Mouse (Mus musculus): ENCODE measurements around the gene Npdc1. TPM values are rescaled to one million over a fixed set of nuclear protein-coding genes. Genes with fewer than 3 reads are reported as not detected.

Gene Npdc1
- total and polyA plus RNA-seq, 3 experiments: not detected

GRCm38 (mm10) chr2:25427256-25427655 lies 28.1 kb downstream of the Npdc1 start:
- TF ChIP-seq MYB (IDR thresholded peaks at IDR 0.05; ENCODE audit: low read depth, low read length): no peak
- TF ChIP-seq KAT2A (conservative IDR thresholded peaks at IDR 0.05; ENCODE audit: low read depth, low read length): no peak
- no peak for TF ChIP-seq RAD21 (IDR thresholded peaks at IDR 0.05; ENCODE audit: low read depth, low read length)
- TF ChIP-seq NELFE (IDR thresholded peaks at IDR 0.05; ENCODE audit: low read depth, low read length): no peak; the same call in 1 of the 2 replicates
- no peak for TF ChIP-seq GABPA (IDR thresholded peaks at IDR 0.05; ENCODE audit: low read depth, low read length)
- no peak for TF ChIP-seq ETS1 (IDR thresholded peaks at IDR 0.05; ENCODE audit: low read depth, low read length)
- no peak for TF ChIP-seq ZMIZ1 (IDR thresholded peaks at IDR 0.05; ENCODE audit: low read depth, low read length)
- no peak for TF ChIP-seq HCFC1 (IDR thresholded peaks at IDR 0.05; ENCODE audit: low read depth, low read length)
- TF ChIP-seq TAL1 (IDR thresholded peaks at IDR 0.05; ENCODE audit: low read length): no peak
- no peak for TF ChIP-seq NRF1 (IDR thresholded peaks at IDR 0.05; ENCODE audit: insufficient read depth, low read depth, low read length, poor library complexity, severe bottlenecking)
- Histone ChIP-seq H3K9me3 (replicated peaks; ENCODE audit: insufficient read depth, low read length) (no peaks in the 10 kb centered on the region), H3K36me3 (ENCODE audit: control insufficient read depth in 1 of 2, insufficient read depth in 2 of 2, low read length in 2 of 2) (peaks cover 0 to 11% of the 10 kb centered on the region in 2 experiments; a peak in 2 of 4 replicates), H3K27me3 (ENCODE audit: control insufficient read depth in 1 of 2, insufficient read depth in 2 of 2, low read length in 2 of 2) (no peaks in the 10 kb centered on the region), H3K27ac (ENCODE audit: control insufficient read depth, low read depth, low read length) (peak overlapping the region; percentile 9; the same call in 1 of the 2 replicates), H3K9ac (ENCODE audit: control insufficient read depth, low read depth, low read length, poor library complexity, severe bottlenecking) (no peak overlapping the region), H3K4me3 (ENCODE audit: control insufficient read depth in 1 of 2, insufficient read depth in 1 of 2, low read depth in 2 of 2, low read length in 2 of 2) (no peak overlapping the region), H3K4me1 (ENCODE audit: control insufficient read depth in 1 of 2, insufficient read depth in 2 of 2, low read length in 2 of 2) (peaks cover 13 to 32% of the 10 kb centered on the region in 2 experiments), H3K79me2 (ENCODE audit: control insufficient read depth, insufficient read depth, low read length, poor library complexity) (peaks cover 2% of the 10 kb centered on the region; the same call in 1 of the 2 replicates)
- DNase-seq (ENCODE audit: low read depth, low spot score): no peak

- H3K27me3 ChIP-seq (ENCODE audit: control insufficient read depth in 1 of 2, insufficient read depth in 2 of 2, low read length in 2 of 2): no peaks in the 10 kb centered on the region
- H3K9me3 ChIP-seq (replicated peaks; ENCODE audit: insufficient read depth, low read length): no peaks in the 10 kb centered on the region
- no peak within 1 kb of the TSS for H3K27ac ChIP-seq (ENCODE audit: control insufficient read depth, low read depth, low read length)
- H3K36me3 ChIP-seq (ENCODE audit: control insufficient read depth in 1 of 2, insufficient read depth in 2 of 2, low read length in 2 of 2): peaks cover 0 to 7% of the 10 kb centered on the region in 2 experiments; a peak in 2 of 4 replicates
- H3K4me3 ChIP-seq (ENCODE audit: control insufficient read depth in 1 of 2, insufficient read depth in 1 of 2, low read depth in 2 of 2, low read length in 2 of 2): peak within 1 kb of the TSS; percentile 55 to 80
- H3K4me1 ChIP-seq (ENCODE audit: control insufficient read depth in 1 of 2, insufficient read depth in 2 of 2, low read length in 2 of 2): peaks cover 8 to 23% of the 10 kb centered on the region in 2 experiments; a peak in 3 of 4 replicates
- peaks cover 2% of the 10 kb centered on the region; the same call in 1 of the 2 replicates for H3K79me2 ChIP-seq (ENCODE audit: control insufficient read depth, insufficient read depth, low read length, poor library complexity)
- DNase-seq (ENCODE audit: low read depth, low spot score): peak; percentile 96
- H3K9ac ChIP-seq (ENCODE audit: control insufficient read depth, low read depth, low read length, poor library complexity, severe bottlenecking): peak within 1 kb of the TSS; percentile 70
- TF ChIP-seq BHLHE40 (IDR thresholded peaks at IDR 0.05; ENCODE audit: borderline replicate concordance, low read depth, low read length): peak; percentile 57
- peak; percentile 73 for TF ChIP-seq SIN3A (IDR thresholded peaks at IDR 0.05; ENCODE audit: low read length)
- no peak for TF ChIP-seq TAL1 (IDR thresholded peaks at IDR 0.05; ENCODE audit: low read length)
- peak; percentile 99 for TF ChIP-seq MAZ (IDR thresholded peaks at IDR 0.05; ENCODE audit: low read depth, low read length)
- TF ChIP-seq HCFC1 (IDR thresholded peaks at IDR 0.05; ENCODE audit: low read depth, low read length): peak; percentile 73
- TF ChIP-seq MYC (IDR thresholded peaks at IDR 0.05; ENCODE audit: low read depth, low read length): 0 out of 2 replicates have a peak, but pooled peaks have one; percentile 2
- peak; percentile 20; the same call in 1 of the 2 replicates for TF ChIP-seq ETS1 (IDR thresholded peaks at IDR 0.05; ENCODE audit: low read depth, low read length)
- no peak for TF ChIP-seq MYB (IDR thresholded peaks at IDR 0.05; ENCODE audit: low read depth, low read length)
- TF ChIP-seq POLR2AphosphoS2 (IDR thresholded peaks at IDR 0.05; ENCODE audit: low read length): no peak
- TF ChIP-seq ZMIZ1 (IDR thresholded peaks at IDR 0.05; ENCODE audit: low read depth, low read length): peak; percentile 51; the same call in 1 of the 2 replicates
- TF ChIP-seq NELFE (IDR thresholded peaks at IDR 0.05; ENCODE audit: low read depth, low read length): peak; percentile 75
- no peak for TF ChIP-seq POLR2AphosphoS5 (IDR thresholded peaks at IDR 0.05; ENCODE audit: borderline replicate concordance, low read depth, low read length)
- peak; percentile 85 for TF ChIP-seq NRF1 (IDR thresholded peaks at IDR 0.05; ENCODE audit: insufficient read depth, low read depth, low read length, poor library complexity, severe bottlenecking)
- no peak for TF ChIP-seq ZKSCAN1 (IDR thresholded peaks at IDR 0.05; ENCODE audit: low read depth, low read length)
- peak; percentile 53; the same call in 1 of the 2 replicates for TF ChIP-seq MAX (IDR thresholded peaks at IDR 0.05; ENCODE audit: low read length)
- no peak; the same call in 1 of the 2 replicates for TF ChIP-seq KAT2A (conservative IDR thresholded peaks at IDR 0.05; ENCODE audit: low read depth, low read length)
- peak; percentile 34 for TF ChIP-seq RAD21 (IDR thresholded peaks at IDR 0.05; ENCODE audit: low read depth, low read length)
- no peak for TF ChIP-seq EP300 (IDR thresholded peaks at IDR 0.05; ENCODE audit: low read depth in 1 of 2, low read length in 2 of 2)
- peak; percentile 44; the same call in 1 of the 2 replicates for TF ChIP-seq RCOR1 (IDR thresholded peaks at IDR 0.05; ENCODE audit: low read depth, low read length)
- TF ChIP-seq ZC3H11A (IDR thresholded peaks at IDR 0.05; ENCODE audit: low read depth, low read length): no peak
- no peak for TF ChIP-seq E2F4 (IDR thresholded peaks at IDR 0.05; ENCODE audit: borderline replicate concordance, low read depth, low read length)
- peak; percentile 16; the same call in 1 of the 2 replicates for TF ChIP-seq USF1 (IDR thresholded peaks at IDR 0.05; ENCODE audit: low read depth, low read length)
- no peak for TF ChIP-seq GATA1 (IDR thresholded peaks at IDR 0.05; ENCODE audit: low read depth, low read length)
- no peak for TF ChIP-seq ZNF384 (IDR thresholded peaks at IDR 0.05; ENCODE audit: low read depth, low read length)
- TF ChIP-seq POLR2A (IDR thresholded peaks at IDR 0.05; ENCODE audit: control insufficient read depth in 1 of 2, insufficient read depth in 1 of 2, low read depth in 1 of 2, low read length in 2 of 2, poor library complexity in 1 of 2): peak; percentile 72 to 86; a peak in 3 of 4 replicates
- peak in 2 of 3 experiments; percentile 70 to 99 for TF ChIP-seq CTCF (IDR thresholded peaks at IDR 0.05 in 2 of 3, conservative IDR thresholded peaks at IDR 0.05 in 1 of 3; ENCODE audit: control insufficient read depth in 1 of 3, insufficient read depth in 1 of 3, low read depth in 2 of 3, low read length in 3 of 3, poor library complexity in 1 of 3, severe bottlenecking in 1 of 3)
These were observed 29.5 kb downstream of the Npdc1 start, which contains the start of gene Abca2 for GRCm38 (mm10) chr2:25428442-25429236. TSS of gene Abca2 (plus strand) at chr2:25428703.
